Mouse (Mus musculus) B cell, adult 62 days (primary cell): ENCODE data around the gene Mospd3. TPM values are rescaled to one million over a fixed set of nuclear protein-coding genes. Genes with fewer than 3 reads are reported as not detected.

Experiments
- total RNA-seq: library from RNA; stranded (reverse); gene quantifications from 4 replicates; pipeline ENCODE4 v1.2.4, GENCODE M21; 2023

The Mospd3 gene
- total RNA-seq: 35.5 to 53.4 TPM (median 47.2 TPM) in 4 replicates

GRCm38 (mm10) chr5:137600619-137601364, at the start of gene Mospd3:
Gene Mospd3, minus strand, starts transcription at chr5:137601058.

GRCm38 (mm10) chr5:137645652-137646091, 44.8 kb upstream of the Mospd3 start, which contains the start of gene Irs3:
Gene Irs3, minus strand, starts transcription at chr5:137645714.

DNA sequence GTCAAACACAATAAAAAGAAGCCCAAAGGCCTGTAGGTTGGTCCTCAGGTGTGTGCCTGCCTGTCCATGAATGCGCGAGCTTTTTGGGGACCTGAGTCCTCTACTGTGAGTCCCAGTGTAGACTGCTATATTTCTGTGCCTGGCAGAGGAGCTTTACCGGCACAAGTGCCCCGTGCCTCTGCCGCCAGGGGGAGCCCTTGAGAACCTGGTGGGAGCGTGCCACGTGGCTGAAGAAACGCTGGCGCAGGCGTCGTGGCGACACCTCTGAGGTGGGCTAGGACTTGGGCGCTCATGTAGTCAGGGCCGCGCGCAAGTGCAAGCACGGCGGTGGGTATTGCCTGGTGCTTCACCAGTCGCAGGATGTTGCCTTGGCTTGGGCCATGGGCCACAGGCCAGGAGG, 40.2 kb upstream of the Mospd3 start, which contains the start of gene Sap25:
Gene Sap25 (plus strand): TSS at position 281 of the 400 bp plus-strand sequence.

DNA sequence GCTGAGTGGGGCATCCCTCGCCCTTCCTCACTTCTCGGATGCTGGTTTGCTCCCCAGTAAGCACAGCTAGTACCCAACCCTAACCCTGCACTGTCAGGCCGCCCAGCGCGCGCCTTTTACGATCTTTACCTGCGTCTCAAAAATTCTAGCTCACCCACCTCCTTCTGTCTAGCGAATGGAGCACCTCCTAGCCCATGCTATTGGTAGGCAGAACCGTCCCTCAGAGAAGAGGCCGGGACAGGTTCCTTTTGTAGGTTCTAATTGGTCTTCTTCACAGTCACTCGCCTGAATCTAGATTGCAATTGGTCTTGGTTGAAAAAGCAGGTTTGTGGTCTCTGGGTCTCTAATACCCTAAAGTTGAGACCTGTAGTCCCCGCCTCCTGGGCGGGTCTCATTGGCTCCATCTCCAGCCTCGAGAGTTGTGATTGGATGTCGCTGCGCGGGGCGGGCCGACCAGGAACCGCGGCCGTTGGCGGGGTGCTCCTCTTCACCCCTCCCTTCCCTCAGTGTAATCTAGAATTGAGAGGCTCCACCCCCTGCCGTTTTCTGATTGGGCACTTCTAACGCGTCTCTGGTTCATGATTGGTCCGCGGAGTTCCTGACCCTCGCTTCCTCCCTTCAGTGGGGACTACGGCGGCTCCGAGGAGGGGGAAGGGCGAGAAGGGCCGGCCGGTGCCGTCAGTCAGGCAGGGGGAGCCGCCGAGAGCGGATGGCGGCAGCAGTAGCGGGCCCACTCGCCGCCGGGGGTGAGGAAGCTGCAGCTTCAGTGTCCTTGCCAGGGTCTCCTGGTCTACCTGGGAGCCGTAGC, 27.8 kb upstream of the Mospd3 start, which contains the start of the genes Fbxo24, Lrch4 and Gm20605:
Gene Fbxo24 (minus strand): TSS at position 505 of the 808 bp plus-strand sequence.
Gene Lrch4 (plus strand): TSS at position 624 of the 808 bp plus-strand sequence.
Gene Gm20605 (plus strand): TSS at position 678 of the 808 bp plus-strand sequence.

DNA sequence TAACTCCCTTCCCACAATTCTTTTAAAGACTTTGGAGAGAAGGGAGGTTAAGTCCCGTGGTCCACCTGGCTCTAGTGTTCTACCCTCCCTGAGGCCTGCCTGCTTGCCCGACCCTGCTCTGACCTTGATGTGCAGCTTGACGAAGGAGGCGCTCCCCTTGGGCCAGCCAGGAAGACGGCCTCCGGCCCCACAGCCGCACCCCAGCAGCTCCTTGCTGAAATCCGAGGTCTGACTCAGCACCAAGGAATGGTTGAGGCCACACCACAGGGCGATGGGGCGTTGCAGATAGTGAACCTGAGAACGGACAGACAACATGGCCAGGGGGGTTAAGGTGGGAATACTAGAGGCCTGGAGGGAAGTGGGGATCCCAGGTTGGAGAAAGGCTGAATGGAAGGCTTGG, 12.7 kb upstream of the Mospd3 start, which contains the start of gene Pcolce:
Gene Pcolce (minus strand): TSS at position 235 of the 400 bp plus-strand sequence.

GRCm38 (mm10) chr5:137569665-137570064, 31.2 kb downstream of the Mospd3 start, which contains the start of gene Tfr2:
Gene Tfr2, plus strand, starts transcription at chr5:137569840.

GRCm38 (mm10) chr5:137553411-137553837, 47.4 kb downstream of the Mospd3 start, which contains the start of gene Actl6b:
Gene Actl6b, plus strand, starts transcription at chr5:137553517.

Other genes starting within 250 kb of the Mospd3 start
- gene Zan, start 124.0 kb downstream of the Mospd3 start, total RNA-seq: not detected in 4 replicates
- 31.5 to 37.5 TPM (median 32.2 TPM) in 4 replicates for gene Pop7, start 98.5 kb downstream of the Mospd3 start, total RNA-seq
- 102 to 122 TPM (median 107 TPM) in 4 replicates for gene Gigyf1, start 82.5 kb downstream of the Mospd3 start, total RNA-seq
- not detected in 4 replicates for gene Epo, start 67.8 kb downstream of the Mospd3 start, total RNA-seq
- 376 to 402 TPM (median 387 TPM) in 4 replicates for gene Gnb2, start 67.5 kb downstream of the Mospd3 start, total RNA-seq
- gene Actl6b, start 47.5 kb downstream of the Mospd3 start, total RNA-seq: not detected in 4 replicates
- gene Tfr2, start 31.2 kb downstream of the Mospd3 start, total RNA-seq: 0.44 to 1.0 TPM (median 0.49 TPM) in 3 of 4 replicates, not detected in the other
- gene Pcolce, start 12.7 kb upstream of the Mospd3 start, total RNA-seq: 0.57 to 1.8 TPM (median 0.97 TPM) in 4 replicates
- 0.35 to 1.1 TPM (median 0.51 TPM) in 4 replicates for gene Fbxo24, start 27.9 kb upstream of the Mospd3 start, total RNA-seq
- 194 to 213 TPM (median 205 TPM) in 4 replicates for gene Lrch4, start 28.1 kb upstream of the Mospd3 start, total RNA-seq
- 60.1 to 69.9 TPM (median 63.7 TPM) in 4 replicates for gene Gm20605, start 28.1 kb upstream of the Mospd3 start, total RNA-seq
- gene Sap25, start 40.3 kb upstream of the Mospd3 start, total RNA-seq: 70.9 to 87.6 TPM (median 79.5 TPM) in 4 replicates
- gene Irs3, start 44.7 kb upstream of the Mospd3 start, total RNA-seq: not detected in 4 replicates
- 15.2 to 20.8 TPM (median 18.0 TPM) in 4 replicates for gene Agfg2, start 83.7 kb upstream of the Mospd3 start, total RNA-seq
- 0.24 to 0.75 TPM (median 0.55 TPM) in 4 replicates for gene Nyap1, start 140.5 kb upstream of the Mospd3 start, total RNA-seq
- gene Tsc22d4, start 144.7 kb upstream of the Mospd3 start, total RNA-seq: 195 to 220 TPM (median 202 TPM) in 4 replicates
- gene Ppp1r35, start 177.8 kb upstream of the Mospd3 start, total RNA-seq: 19.5 to 26.0 TPM (median 22.4 TPM) in 4 replicates
- gene Mepce, start 186.6 kb upstream of the Mospd3 start, total RNA-seq: 80.8 to 118 TPM (median 101 TPM) in 4 replicates
- gene Zcwpw1, start 186.7 kb upstream of the Mospd3 start, total RNA-seq: 15.0 to 20.7 TPM (median 19.2 TPM) in 4 replicates
- gene Pilra, start 235.2 kb upstream of the Mospd3 start, total RNA-seq: 0.45 to 3.5 TPM (median 2.1 TPM) in 4 replicates